Mouse (Mus musculus) brain, embryonic 14.5 days (tissue): ENCODE results near the gene Efcab11.

ENCODE experiments used
- CTCF ChIP-seq: fragments of 200-500 bp; IDR thresholded peaks from 2 replicates; pipeline ENCODE4 v1.5.1; 2012; ENCODE audit warnings: inconsistent platforms, mild to moderate bottlenecking, moderate library complexity, borderline replicate concordance; ENCODE audit not compliant: insufficient read depth, insufficient read length; ENCODE audit errors: extremely low read depth
- POLR2A ChIP-seq: fragments of 200-500 bp; IDR thresholded peaks from 2 replicates; pipeline ENCODE4 v1.6.1; 2012; ENCODE audit warnings: mild to moderate bottlenecking, inconsistent platforms, borderline replicate concordance; ENCODE audit not compliant: poor library complexity, insufficient read depth, insufficient read length, severe bottlenecking; ENCODE audit errors: extremely low read depth

- no peak for TF ChIP-seq CTCF
- TF ChIP-seq POLR2A, result no peak
These were observed 90.1 kb downstream of the Efcab11 start for GRCm38 (mm10) chr12:99794158-99794515.
